ENCODE assay signal across 23 mouse cellular contexts in the genomic region with DNA sequence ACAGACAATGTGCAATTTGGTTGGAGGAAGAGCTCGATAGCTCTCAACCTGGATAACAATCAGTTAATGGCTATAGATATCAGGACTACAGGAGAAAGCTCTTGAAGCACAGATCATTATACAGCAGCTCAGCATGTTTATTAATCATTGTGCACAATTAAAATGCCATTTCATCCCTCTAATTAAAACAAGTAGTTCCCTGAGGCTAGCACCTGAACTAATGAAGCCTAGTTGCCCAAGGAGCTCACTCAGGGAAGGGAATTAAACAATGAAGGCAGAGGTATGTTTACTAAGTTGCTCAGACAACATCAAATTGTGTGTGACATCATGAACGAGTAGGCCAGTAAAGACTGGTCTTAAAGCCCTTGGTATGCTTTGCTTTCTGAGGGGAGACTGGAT.
DNase-seq lines count a peak whose midpoint lies in the region; ATAC-seq lines count a peak whose summit lies in the region.
"Had no signal": no experiment of that assay in that cellular context is flagged by ENCODE, and none has a peak within 500 bp of the region (broad histone marks: within the 10 kb centered on the region; RNA-seq: fewer than 3 reads in every experiment).

No protein-coding gene starts in this region.

- no peaks in the 10 kb centered on the region for H3K27me3 ChIP-seq in hindbrain, embryonic 13.5 days
- H3K27me3 ChIP-seq in hindbrain, embryonic 11.5 days (ENCODE audit: control insufficient read depth, insufficient read depth, low read length) = no peaks in the 10 kb centered on the region
- peaks cover 5% of the 10 kb centered on the region for H3K27me3 ChIP-seq in forebrain, embryonic 12.5 days
- 0 out of 2 replicates have a peak, but pooled peaks cover 5% of the 10 kb centered on the region for H3K27me3 ChIP-seq in forebrain, embryonic 16.5 days (replicated peaks; ENCODE audit: control insufficient read depth, insufficient read depth, low read length)
- no peaks in the 10 kb centered on the region for H3K27me3 ChIP-seq in midbrain, embryonic 15.5 days (replicated peaks)
- H3K27me3 ChIP-seq: heart, embryonic 15.5 days; intestine, embryonic 15.5 days; limb, embryonic 12.5 days had no signal

- ATAC-seq in hindbrain, embryonic 13.5 days (ENCODE audit: low FRiP score) = peak; percentile 68
- no peak for ATAC-seq in hindbrain, embryonic 11.5 days (ENCODE audit: low FRiP score)
- peak; percentile 85 for ATAC-seq in forebrain, embryonic 12.5 days (ENCODE audit: low FRiP score)
- ATAC-seq in forebrain, embryonic 16.5 days = peak; percentile 81
- ATAC-seq in midbrain, embryonic 15.5 days (replicated peaks) = 0 out of 2 replicates have a peak, but pooled peaks have one; percentile 39
- ATAC-seq: intestine, embryonic 15.5 days; liver, postnatal 0 days; lung, postnatal 0 days had no signal

- 52% methylated on average over 2 of the region's 2 CpGs for WGBS in hindbrain, embryonic 13.5 days
- WGBS in hindbrain, embryonic 11.5 days = 79% methylated on average over 2 of the region's 2 CpGs
- WGBS in forebrain, embryonic 12.5 days = 38% methylated on average over 2 of the region's 2 CpGs
- WGBS in forebrain, embryonic 16.5 days = 25% methylated on average over 2 of the region's 2 CpGs
- WGBS in midbrain, embryonic 15.5 days = 59% methylated on average over 2 of the region's 2 CpGs

- no peak overlapping the region for H3K27ac ChIP-seq in hindbrain, embryonic 13.5 days
- H3K27ac ChIP-seq in hindbrain, embryonic 11.5 days (ENCODE audit: low read depth, low read length) = no peak overlapping the region
- H3K27ac ChIP-seq in forebrain, embryonic 12.5 days = no peak overlapping the region
- no peak overlapping the region for H3K27ac ChIP-seq in forebrain, embryonic 16.5 days (ENCODE audit: low read length)
- no peak overlapping the region for H3K27ac ChIP-seq in midbrain, embryonic 15.5 days
- H3K27ac ChIP-seq: heart, embryonic 15.5 days; intestine, embryonic 15.5 days; layer of hippocampus, adult 2 months; limb, embryonic 12.5 days; macrophage had no signal

- H3K9ac ChIP-seq in hindbrain, embryonic 13.5 days = no peak overlapping the region
- H3K9ac ChIP-seq in hindbrain, embryonic 11.5 days (ENCODE audit: low read depth, low read length) = no peak overlapping the region
- H3K9ac ChIP-seq in forebrain, embryonic 12.5 days = no peak overlapping the region
- H3K9ac ChIP-seq in forebrain, embryonic 16.5 days (replicated peaks; ENCODE audit: low read depth, low read length) = no peak overlapping the region
- no peak overlapping the region for H3K9ac ChIP-seq in midbrain, embryonic 15.5 days
- H3K9ac ChIP-seq: heart, embryonic 15.5 days; intestine, embryonic 15.5 days; limb, embryonic 12.5 days; liver, postnatal 0 days had no signal

- H3K4me2 ChIP-seq in hindbrain, embryonic 13.5 days = no peak overlapping the region
- H3K4me2 ChIP-seq in hindbrain, embryonic 11.5 days (replicated peaks; ENCODE audit: low read depth, low read length) = no peak overlapping the region
- no peak overlapping the region for H3K4me2 ChIP-seq in forebrain, embryonic 12.5 days
- H3K4me2 ChIP-seq in forebrain, embryonic 16.5 days (ENCODE audit: low read length) = no peak overlapping the region
- no peak overlapping the region for H3K4me2 ChIP-seq in midbrain, embryonic 15.5 days
- H3K4me2 ChIP-seq: heart, embryonic 15.5 days; intestine, embryonic 15.5 days; limb, embryonic 12.5 days; liver, embryonic 11.5 days had no signal

- no peak overlapping the region for H3K4me3 ChIP-seq in hindbrain, embryonic 13.5 days
- no peak overlapping the region for H3K4me3 ChIP-seq in hindbrain, embryonic 11.5 days (ENCODE audit: low read depth, low read length)
- no peak overlapping the region for H3K4me3 ChIP-seq in forebrain, embryonic 12.5 days (replicated peaks)
- H3K4me3 ChIP-seq in forebrain, embryonic 16.5 days (replicated peaks; ENCODE audit: low read length) = no peak overlapping the region
- H3K4me3 ChIP-seq in midbrain, embryonic 15.5 days = no peak overlapping the region
- H3K4me3 ChIP-seq: heart, embryonic 15.5 days; intestine, embryonic 15.5 days; layer of hippocampus, adult 2 months; limb, embryonic 12.5 days; myocyte had no signal

- H3K9me3 ChIP-seq in hindbrain, embryonic 13.5 days = no peaks in the 10 kb centered on the region
- H3K9me3 ChIP-seq in hindbrain, embryonic 11.5 days (ENCODE audit: control insufficient read depth, low read length) = no peaks in the 10 kb centered on the region
- no peaks in the 10 kb centered on the region for H3K9me3 ChIP-seq in forebrain, embryonic 12.5 days
- H3K9me3 ChIP-seq in forebrain, embryonic 16.5 days (ENCODE audit: control insufficient read depth, low read length) = no peaks in the 10 kb centered on the region
- H3K9me3 ChIP-seq in midbrain, embryonic 15.5 days = no peaks in the 10 kb centered on the region
- H3K9me3 ChIP-seq: heart, embryonic 15.5 days; intestine, embryonic 15.5 days; limb, embryonic 12.5 days had no signal

- peaks cover 3% of the 10 kb centered on the region; the same call in 1 of the 2 replicates for H3K4me1 ChIP-seq in hindbrain, embryonic 13.5 days (replicated peaks)
- H3K4me1 ChIP-seq in hindbrain, embryonic 11.5 days (replicated peaks; ENCODE audit: control insufficient read depth, insufficient read depth, low read length) = no peaks in the 10 kb centered on the region
- H3K4me1 ChIP-seq in forebrain, embryonic 12.5 days = peaks cover 2% of the 10 kb centered on the region; the same call in 1 of the 2 replicates
- H3K4me1 ChIP-seq in forebrain, embryonic 16.5 days (replicated peaks; ENCODE audit: control insufficient read depth, insufficient read depth, low read length) = 0 out of 2 replicates have a peak, but pooled peaks cover 5% of the 10 kb centered on the region
- H3K4me1 ChIP-seq in midbrain, embryonic 15.5 days = no peaks in the 10 kb centered on the region
- H3K4me1 ChIP-seq: heart, embryonic 15.5 days; intestine, embryonic 15.5 days; limb, embryonic 12.5 days had no signal

- H3K36me3 ChIP-seq in hindbrain, embryonic 13.5 days = no peaks in the 10 kb centered on the region
- H3K36me3 ChIP-seq in hindbrain, embryonic 11.5 days (ENCODE audit: control insufficient read depth, insufficient read depth, low read length) = no peaks in the 10 kb centered on the region
- no peaks in the 10 kb centered on the region for H3K36me3 ChIP-seq in forebrain, embryonic 12.5 days (replicated peaks)
- H3K36me3 ChIP-seq in forebrain, embryonic 16.5 days (ENCODE audit: control insufficient read depth, insufficient read depth) = no peaks in the 10 kb centered on the region
- no peaks in the 10 kb centered on the region for H3K36me3 ChIP-seq in midbrain, embryonic 15.5 days (replicated peaks)
- H3K36me3 ChIP-seq: heart, embryonic 15.5 days; intestine, embryonic 15.5 days; limb, embryonic 12.5 days had no signal

- DNase-seq in hindbrain, embryonic 11.5 days (ENCODE audit: low spot score) = no peak
- no peak for DNase-seq in gastrocnemius, postnatal 10 days
- DNase-seq in layer of hippocampus, adult 9-10 months (ENCODE audit: low spot score) = no peak
- no peak for DNase-seq in gastrocnemius, postnatal 25 days
- DNase-seq: cerebellum, adult 8-10 months; cerebellum, postnatal 36 days; embryo, embryonic 11 days; heart, postnatal 4 days; kidney, postnatal 25 days; layer of hippocampus, postnatal 36 days; liver, postnatal 0 days had no signal
